Mouse (Mus musculus) R1 (cell line): ENCODE measurements around the gene Filip1l.

Source experiments
- DNase-seq: peaks from one replicate; pipeline ENCODE4 v3.0.0-alpha.2; 2018; ENCODE audit warnings: low read depth, low spot score

The Filip1l gene

GRCm38 (mm10) chr16:57566215-57566614 is 213.3 kb downstream of the Filip1l start:
- no peak for DNase-seq

- no peak for DNase-seq
Measured at GRCm38 (mm10) chr16:57568648-57569404, 215.9 kb downstream of the Filip1l start.

- DNase-seq: no peak
Measured at GRCm38 (mm10) chr16:57570789-57571311, 218.0 kb downstream of the Filip1l start.

- DNase-seq: no peak
Measured at GRCm38 (mm10) chr16:57573831-57574230, 220.9 kb downstream of the Filip1l start.

- DNase-seq: no peak
Measured at GRCm38 (mm10) chr16:57575764-57576388, 223.0 kb downstream of the Filip1l start.

- DNase-seq: no peak
Measured at GRCm38 (mm10) chr16:57577519-57577918, 224.6 kb downstream of the Filip1l start.

GRCm38 (mm10) chr16:57580041-57580440 is 227.1 kb downstream of the Filip1l start:
- no peak for DNase-seq

- no peak for DNase-seq
Measured at GRCm38 (mm10) chr16:57582008-57582407, 229.1 kb downstream of the Filip1l start.

- DNase-seq: no peak
Measured at GRCm38 (mm10) chr16:57585201-57585600, 232.3 kb downstream of the Filip1l start.

GRCm38 (mm10) chr16:57593422-57594157 is 240.7 kb downstream of the Filip1l start:
- DNase-seq: peak; percentile 74

GRCm38 (mm10) chr16:57597295-57597957 is 244.5 kb downstream of the Filip1l start:
- no peak for DNase-seq

- no peak for DNase-seq
Measured at GRCm38 (mm10) chr16:57601031-57601430, 248.1 kb downstream of the Filip1l start.

GRCm38 (mm10) chr16:57606444-57607227 is 253.7 kb downstream of the Filip1l start, which contains the start of gene Cmss1:
Gene Cmss1 (minus strand): TSS chr16:57606864.
- peak; percentile 92 for DNase-seq

- DNase-seq: peak; percentile 51
Measured at GRCm38 (mm10) chr16:57611768-57612167, 258.9 kb downstream of the Filip1l start.
